Mouse (Mus musculus): ENCODE results near the gene Gba. TPM values are rescaled to one million over a fixed set of nuclear protein-coding genes. Genes with fewer than 3 reads are reported as not detected.

Gba gene
- polyA plus RNA-seq, 1 experiment from 2014 or later, result 98.5 TPM

DNA sequence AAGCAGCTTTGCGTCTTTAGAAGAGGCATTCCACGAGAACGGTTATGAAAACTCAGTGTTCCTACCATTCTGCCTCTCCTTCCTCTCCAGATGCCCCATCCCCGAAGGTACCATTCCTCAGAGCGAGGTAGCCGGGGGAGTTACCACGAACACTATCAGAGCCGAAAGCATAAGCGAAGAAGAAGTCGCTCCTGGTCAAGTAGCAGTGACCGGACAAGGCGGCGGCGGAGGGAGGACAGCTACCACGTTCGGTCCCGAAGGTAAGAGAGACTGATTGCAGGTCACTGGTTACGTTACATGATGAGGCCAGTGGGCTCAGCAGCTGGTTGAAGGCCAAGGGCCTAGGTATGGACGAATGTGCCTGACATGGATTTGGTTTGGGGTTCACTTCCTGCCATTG is 35.8 kb upstream of the Gba start:
- H3K36me3 ChIP-seq (ENCODE audit: control insufficient read depth, insufficient read depth, low read length), result peaks cover 19% of the 10 kb centered on the region; the same call in 1 of the 2 replicates
- DNase-seq (ENCODE audit: low spot score), result no peak
- ATAC-seq (ENCODE audit: low FRiP score, low TSS enrichment), result no peak
- TF ChIP-seq EP300 (optimal IDR thresholded peaks at IDR 0.05), result no peak
- no peak for TF ChIP-seq CTCF (IDR thresholded peaks at IDR 0.05; ENCODE audit: low read depth)
- no peak overlapping the region for H3K4me2 ChIP-seq (replicated peaks; ENCODE audit: low read depth)
- WGBS, result 89% methylated on average over 19 of the region's 19 CpGs
- no peaks in the 10 kb centered on the region for H3K9me3 ChIP-seq (ENCODE audit: control insufficient read depth, low read length)
- no peak overlapping the region for H3K4me3 ChIP-seq (ENCODE audit: low read depth, low read length)
- H3K27me3 ChIP-seq (ENCODE audit: control insufficient read depth, insufficient read depth, low read length), result no peaks in the 10 kb centered on the region
- H3K9ac ChIP-seq (ENCODE audit: low read length), result no peak overlapping the region
- no peak overlapping the region for H3K27ac ChIP-seq (replicated peaks)
- H3K4me1 ChIP-seq (replicated peaks; ENCODE audit: control insufficient read depth, insufficient read depth), result 0 out of 2 replicates have a peak, but pooled peaks cover 2% of the 10 kb centered on the region

DNA sequence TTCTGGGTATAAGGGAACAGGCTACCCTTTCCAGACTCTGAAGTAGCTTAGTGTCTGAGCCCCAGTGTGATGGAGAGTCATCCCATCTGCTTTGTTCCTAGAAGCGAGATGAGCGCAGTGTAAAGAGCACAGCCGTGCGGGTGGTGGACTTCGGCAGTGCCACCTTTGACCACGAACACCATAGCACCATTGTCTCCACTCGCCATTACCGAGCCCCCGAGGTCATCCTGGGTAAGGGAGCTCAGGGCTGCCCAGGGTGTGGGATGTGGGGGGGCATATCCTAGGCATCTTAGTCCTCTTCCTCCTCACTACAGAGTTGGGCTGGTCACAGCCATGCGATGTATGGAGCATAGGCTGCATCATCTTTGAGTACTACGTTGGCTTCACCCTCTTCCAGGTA is 27.9 kb upstream of the Gba start:
- Histone ChIP-seq H3K9ac (ENCODE audit: low read length) (no peak overlapping the region), H3K4me2 (replicated peaks; ENCODE audit: low read depth) (no peak overlapping the region), H3K27ac (replicated peaks) (no peak overlapping the region), H3K4me3 (ENCODE audit: low read depth, low read length) (no peak overlapping the region), H3K4me1 (replicated peaks; ENCODE audit: control insufficient read depth, insufficient read depth) (peaks cover 4% of the 10 kb centered on the region; the same call in 1 of the 2 replicates), H3K36me3 (ENCODE audit: control insufficient read depth, insufficient read depth, low read length) (peaks cover 44% of the 10 kb centered on the region), H3K27me3 (ENCODE audit: control insufficient read depth, insufficient read depth, low read length) (no peaks in the 10 kb centered on the region), H3K9me3 (ENCODE audit: control insufficient read depth, low read length) (no peaks in the 10 kb centered on the region)
- ATAC-seq (ENCODE audit: low FRiP score, low TSS enrichment), result no peak
- DNase-seq (ENCODE audit: low spot score), result no peak
- WGBS, result 92% methylated on average over 11 of the region's 11 CpGs
- TF ChIP-seq EP300 (optimal IDR thresholded peaks at IDR 0.05), result no peak
- no peak for TF ChIP-seq CTCF (IDR thresholded peaks at IDR 0.05; ENCODE audit: low read depth)

DNA sequence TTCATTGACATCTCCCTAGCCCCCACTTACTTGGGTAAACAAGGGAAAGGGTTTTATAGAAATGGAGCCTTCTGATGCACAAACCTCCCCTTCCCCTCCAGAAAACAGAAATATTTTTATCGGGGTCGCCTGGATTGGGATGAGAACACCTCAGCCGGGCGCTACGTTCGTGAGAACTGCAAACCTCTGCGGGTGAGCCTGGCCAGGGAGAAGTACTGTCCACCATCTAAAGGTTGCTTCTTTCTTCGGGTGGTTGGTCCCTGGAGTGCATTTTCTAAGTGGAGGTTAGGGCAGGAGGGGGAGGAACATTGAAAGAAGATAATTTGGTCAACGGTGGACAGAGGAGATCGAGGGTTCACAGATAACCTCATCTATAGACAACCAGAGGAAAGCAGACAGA is 27.2 kb upstream of the Gba start:
- no peak overlapping the region for H3K9ac ChIP-seq (ENCODE audit: low read length)
- peaks cover 4% of the 10 kb centered on the region; the same call in 1 of the 2 replicates for H3K4me1 ChIP-seq (replicated peaks; ENCODE audit: control insufficient read depth, insufficient read depth)
- DNase-seq (ENCODE audit: low spot score) (no peak), ATAC-seq (ENCODE audit: low FRiP score, low TSS enrichment) (no peak)
- no peak overlapping the region for H3K4me3 ChIP-seq (ENCODE audit: low read depth, low read length)
- H3K27me3 ChIP-seq (ENCODE audit: control insufficient read depth, insufficient read depth, low read length), result no peaks in the 10 kb centered on the region
- H3K27ac ChIP-seq (replicated peaks), result no peak overlapping the region
- 89% methylated on average over 10 of the region's 10 CpGs for WGBS
- TF ChIP-seq CTCF (IDR thresholded peaks at IDR 0.05; ENCODE audit: low read depth), result no peak
- no peak for TF ChIP-seq EP300 (optimal IDR thresholded peaks at IDR 0.05)
- H3K36me3 ChIP-seq (ENCODE audit: control insufficient read depth, insufficient read depth, low read length), result peaks cover 50% of the 10 kb centered on the region
- no peaks in the 10 kb centered on the region for H3K9me3 ChIP-seq (ENCODE audit: control insufficient read depth, low read length)
- H3K4me2 ChIP-seq (replicated peaks; ENCODE audit: low read depth), result no peak overlapping the region

DNA sequence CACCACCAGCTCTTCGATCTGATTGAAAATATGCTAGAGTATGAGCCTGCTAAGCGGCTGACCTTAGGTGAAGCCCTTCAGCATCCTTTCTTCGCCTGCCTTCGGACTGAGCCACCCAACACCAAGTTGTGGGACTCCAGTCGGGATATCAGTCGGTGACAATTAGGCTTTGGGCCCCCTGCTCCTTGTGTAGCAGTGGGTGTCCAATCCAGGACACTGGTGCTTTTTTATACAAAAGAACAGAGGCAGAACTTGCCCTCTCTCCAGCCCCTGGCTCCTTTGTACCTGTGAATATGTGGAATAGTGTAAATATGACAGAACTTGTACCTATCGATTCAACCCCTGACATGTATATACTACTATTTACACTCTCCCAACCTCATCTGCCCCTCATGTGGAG is 26.3 kb upstream of the Gba start:
- TF ChIP-seq CTCF (IDR thresholded peaks at IDR 0.05; ENCODE audit: low read depth), result no peak
- TF ChIP-seq EP300 (optimal IDR thresholded peaks at IDR 0.05), result no peak
- ATAC-seq (ENCODE audit: low FRiP score, low TSS enrichment) (no peak), DNase-seq (ENCODE audit: low spot score) (no peak)
- Histone ChIP-seq H3K9ac (ENCODE audit: low read length) (no peak overlapping the region), H3K4me2 (replicated peaks; ENCODE audit: low read depth) (no peak overlapping the region), H3K9me3 (ENCODE audit: control insufficient read depth, low read length) (no peaks in the 10 kb centered on the region), H3K36me3 (ENCODE audit: control insufficient read depth, insufficient read depth, low read length) (peaks cover 53% of the 10 kb centered on the region), H3K4me1 (replicated peaks; ENCODE audit: control insufficient read depth, insufficient read depth) (peaks cover 4% of the 10 kb centered on the region; the same call in 1 of the 2 replicates), H3K27ac (replicated peaks) (no peak overlapping the region), H3K4me3 (ENCODE audit: low read depth, low read length) (no peak overlapping the region), H3K27me3 (ENCODE audit: control insufficient read depth, insufficient read depth, low read length) (no peaks in the 10 kb centered on the region)
- 83% methylated on average over 7 of the region's 7 CpGs for WGBS

DNA sequence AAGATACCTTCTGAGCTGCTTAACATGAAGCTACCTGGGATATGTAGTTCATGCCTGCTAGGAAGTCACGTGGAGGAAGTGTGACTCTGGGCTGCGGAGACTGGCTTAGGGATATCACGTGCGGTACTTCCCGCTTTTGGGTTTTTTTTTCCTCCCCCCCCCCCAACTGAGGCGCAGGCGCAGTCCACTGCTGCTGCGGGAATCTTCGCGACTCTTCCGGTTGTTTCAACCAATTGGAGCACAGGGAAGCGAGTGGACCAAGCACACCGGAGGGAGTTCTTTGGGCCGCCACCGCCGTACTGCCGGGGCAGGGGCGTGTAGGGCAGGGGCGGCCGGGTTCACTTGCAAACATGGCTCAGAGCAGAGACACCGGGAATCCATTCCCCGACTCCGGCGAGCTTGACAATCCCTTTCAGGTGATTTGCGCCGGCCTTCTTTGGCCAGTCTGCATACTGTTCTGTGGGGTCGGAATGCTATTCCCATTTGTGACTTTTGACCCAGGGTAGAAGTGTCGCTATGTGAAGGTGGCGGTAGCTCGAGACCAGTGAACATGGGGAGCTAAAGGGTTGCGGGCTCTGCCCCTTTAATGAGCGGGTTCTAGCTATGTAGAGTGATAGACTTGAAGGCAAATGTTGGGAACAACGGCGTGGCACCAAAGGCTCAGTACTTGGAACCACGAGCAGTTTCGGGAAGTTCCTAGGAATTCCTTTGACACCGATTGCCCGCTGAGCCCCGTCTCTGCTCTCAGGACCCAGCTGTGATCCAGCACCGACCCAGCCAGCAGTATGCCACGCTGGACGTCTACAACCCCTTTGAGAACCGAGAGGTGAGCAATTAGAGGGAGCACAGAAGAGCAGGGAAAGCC is 25.3 kb upstream of the Gba start, which contains the start of gene Scamp3:
Gene Scamp3 (plus strand): TSS at position 232 of the 865 bp plus-strand sequence.
- DNase-seq (ENCODE audit: low spot score) (peak; percentile 97), ATAC-seq (ENCODE audit: low FRiP score, low TSS enrichment) (peak; percentile 96)
- TF ChIP-seq EP300 (optimal IDR thresholded peaks at IDR 0.05) (no peak), CTCF (IDR thresholded peaks at IDR 0.05; ENCODE audit: low read depth) (no peak)
- peak within 1 kb of the TSS; percentile 80 for H3K9ac ChIP-seq (ENCODE audit: low read length)
- peak within 1 kb of the TSS; percentile 93 for H3K4me2 ChIP-seq (replicated peaks; ENCODE audit: low read depth)
- H3K4me1 ChIP-seq (replicated peaks; ENCODE audit: control insufficient read depth, insufficient read depth), result peaks cover 4% of the 10 kb centered on the region; the same call in 1 of the 2 replicates
- peak within 1 kb of the TSS; percentile 67 for H3K4me3 ChIP-seq (ENCODE audit: low read depth, low read length)
- H3K36me3 ChIP-seq (ENCODE audit: control insufficient read depth, insufficient read depth, low read length), result peaks cover 53% of the 10 kb centered on the region
- no peaks in the 10 kb centered on the region for H3K27me3 ChIP-seq (ENCODE audit: control insufficient read depth, insufficient read depth, low read length)
- no peaks in the 10 kb centered on the region for H3K9me3 ChIP-seq (ENCODE audit: control insufficient read depth, low read length)
- peak within 1 kb of the TSS; percentile 69 for H3K27ac ChIP-seq (replicated peaks)
- WGBS, result under 1% methylated on average over 43 of the region's 43 CpGs

DNA sequence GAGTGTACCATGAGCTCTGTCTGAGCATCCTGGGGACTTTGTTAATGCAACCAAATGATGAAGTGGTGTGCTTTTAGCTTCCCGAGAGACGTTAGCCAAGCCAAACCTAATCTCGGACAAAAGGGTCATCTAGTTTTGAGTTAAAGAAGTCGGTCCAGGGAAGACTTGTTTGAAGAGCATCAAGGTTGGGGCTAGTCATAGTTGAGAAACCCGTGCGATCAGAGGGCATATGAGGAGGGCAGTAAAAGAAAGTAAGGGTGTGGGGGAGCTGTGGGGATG is 24.7 kb upstream of the Gba start:
- Histone ChIP-seq H3K27me3 (ENCODE audit: control insufficient read depth, insufficient read depth, low read length) (no peaks in the 10 kb centered on the region), H3K27ac (replicated peaks) (peak overlapping the region; percentile 69), H3K36me3 (ENCODE audit: control insufficient read depth, insufficient read depth, low read length) (peaks cover 51% of the 10 kb centered on the region), H3K9ac (ENCODE audit: low read length) (peak overlapping the region; percentile 80), H3K4me3 (ENCODE audit: low read depth, low read length) (peak overlapping the region; percentile 67), H3K4me2 (replicated peaks; ENCODE audit: low read depth) (peak overlapping the region; percentile 93), H3K4me1 (replicated peaks; ENCODE audit: control insufficient read depth, insufficient read depth) (peaks cover 4% of the 10 kb centered on the region; the same call in 1 of the 2 replicates), H3K9me3 (ENCODE audit: control insufficient read depth, low read length) (no peaks in the 10 kb centered on the region)
- no peak for DNase-seq (ENCODE audit: low spot score)
- no peak for ATAC-seq (ENCODE audit: low FRiP score, low TSS enrichment)
- under 1% methylated on average over 6 of the region's 6 CpGs for WGBS
- TF ChIP-seq CTCF (IDR thresholded peaks at IDR 0.05; ENCODE audit: low read depth), result no peak
- TF ChIP-seq EP300 (optimal IDR thresholded peaks at IDR 0.05), result no peak

Measured in stomach, postnatal 0 days (tissue).